Mouse (Mus musculus) embryo, embryonic 11.5 days (tissue): ENCODE data around the gene Ciapin1.

Experiments used
- DNase-seq: peaks from one replicate; pipeline ENCODE4 v3.0.0-alpha.2; 2012; ENCODE audit warnings: low read depth, low spot score

Gene Ciapin1

GRCm38 (mm10) chr8:94837662-94838574 lies at the start of gene Ciapin1, which contains the start of gene Coq9:
Ciapin1 (minus strand) TSS chr8:94838358.
Coq9 (plus strand) TSS chr8:94838321.
- DNase-seq, result peak; percentile 98

GRCm38 (mm10) chr8:94880742-94881141 lies 42.6 kb upstream of the Ciapin1 start:
- no peak for DNase-seq

- no peak for DNase-seq
Measured at GRCm38 (mm10) chr8:94876820-94877219, 38.7 kb upstream of the Ciapin1 start.

GRCm38 (mm10) chr8:94876197-94876730 lies 38.1 kb upstream of the Ciapin1 start, which contains the start of gene Dok4:
Dok4 (minus strand) TSS chr8:94876330.
- peak; percentile 73 for DNase-seq

GRCm38 (mm10) chr8:94875871-94876150 lies 37.7 kb upstream of the Ciapin1 start:
- no peak for DNase-seq

- no peak for DNase-seq
Measured at GRCm38 (mm10) chr8:94875096-94875870, 37.1 kb upstream of the Ciapin1 start.

GRCm38 (mm10) chr8:94874358-94874757 lies 36.2 kb upstream of the Ciapin1 start:
- DNase-seq, result no peak

GRCm38 (mm10) chr8:94872576-94872975 lies 34.4 kb upstream of the Ciapin1 start:
- no peak for DNase-seq

GRCm38 (mm10) chr8:94872156-94872555 lies 34.0 kb upstream of the Ciapin1 start:
- no peak for DNase-seq

- DNase-seq, result peak; percentile 56
Measured at GRCm38 (mm10) chr8:94871108-94871894, 33.1 kb upstream of the Ciapin1 start.

- DNase-seq, result no peak
Measured at GRCm38 (mm10) chr8:94870474-94871107, 32.4 kb upstream of the Ciapin1 start.

GRCm38 (mm10) chr8:94870003-94870402 lies 31.8 kb upstream of the Ciapin1 start:
- no peak for DNase-seq

- DNase-seq, result no peak
Measured at GRCm38 (mm10) chr8:94869146-94869545, 31.0 kb upstream of the Ciapin1 start.

- DNase-seq, result no peak
Measured at GRCm38 (mm10) chr8:94866921-94867320, 28.8 kb upstream of the Ciapin1 start.

- DNase-seq, result no peak
Measured at GRCm38 (mm10) chr8:94865292-94865691, 27.1 kb upstream of the Ciapin1 start.

- no peak for DNase-seq
Measured at GRCm38 (mm10) chr8:94863897-94864673, 25.9 kb upstream of the Ciapin1 start.

GRCm38 (mm10) chr8:94862487-94863220 lies 24.5 kb upstream of the Ciapin1 start:
- no peak for DNase-seq

- DNase-seq, result no peak
Measured at GRCm38 (mm10) chr8:94861352-94861910, 23.3 kb upstream of the Ciapin1 start.
